ENCODE assay signal across 22 mouse cellular contexts in the genomic region with DNA sequence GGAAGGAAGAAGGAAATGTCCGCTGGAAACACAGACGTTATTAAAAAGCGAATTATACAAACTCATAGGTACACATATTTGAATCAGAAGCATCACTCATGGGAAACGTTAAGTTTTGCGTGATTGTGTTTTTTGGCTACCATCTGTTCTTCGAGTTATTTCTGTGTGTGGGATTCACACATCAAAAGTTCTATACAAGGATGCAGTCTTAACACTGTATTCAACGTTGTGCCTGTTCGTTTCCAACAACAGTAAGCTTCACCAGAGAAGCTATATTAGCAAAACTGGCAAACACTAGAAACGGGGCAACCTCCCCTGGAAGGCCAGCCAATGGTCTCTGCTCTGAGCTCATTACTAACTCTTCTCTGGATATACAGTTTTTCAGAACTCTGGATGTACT.
"Had no signal": no experiment of that assay in that cellular context is flagged by ENCODE, and none has a peak within 500 bp of the region (broad histone marks: within the 10 kb centered on the region; RNA-seq: fewer than 3 reads in every experiment).

No protein-coding gene starts in this region.

- H3K27me3 ChIP-seq: heart, embryonic 13.5 days; heart, embryonic 15.5 days; hindbrain, embryonic 13.5 days; hindbrain, embryonic 15.5 days; kidney, embryonic 15.5 days; limb, embryonic 12.5 days; liver, embryonic 13.5 days; liver, embryonic 15.5 days had no signal

- H3K4me3 ChIP-seq: heart, adult 2 months; heart, embryonic 15.5 days; hindbrain, embryonic 13.5 days; hindbrain, embryonic 15.5 days; liver, embryonic 13.5 days; liver, embryonic 15.5 days had no signal

- H3K9ac ChIP-seq: heart, embryonic 15.5 days; hindbrain, embryonic 15.5 days; kidney, embryonic 15.5 days; limb, embryonic 12.5 days; liver, embryonic 13.5 days; liver, embryonic 15.5 days had no signal

- H3K27ac ChIP-seq: gastrocnemius, adult 2 months; heart, adult 2 months; heart, embryonic 13.5 days; heart, embryonic 15.5 days; hindbrain, embryonic 13.5 days; hindbrain, embryonic 15.5 days; kidney, embryonic 15.5 days; kidney, postnatal 0 days; liver, embryonic 13.5 days; liver, embryonic 15.5 days had no signal

- H3K36me3 ChIP-seq: heart, embryonic 13.5 days; heart, embryonic 15.5 days; hindbrain, embryonic 13.5 days; hindbrain, embryonic 15.5 days; kidney, embryonic 15.5 days; limb, embryonic 12.5 days; liver, embryonic 13.5 days; liver, embryonic 15.5 days had no signal

- H3K9me3 ChIP-seq: heart, embryonic 13.5 days; heart, embryonic 15.5 days; hindbrain, embryonic 13.5 days; hindbrain, embryonic 15.5 days; kidney, embryonic 15.5 days; liver, embryonic 13.5 days; liver, embryonic 15.5 days had no signal

- H3K4me2 ChIP-seq: heart, embryonic 11.5 days; liver, embryonic 15.5 days had no signal

- H3K4me1 ChIP-seq: liver, embryonic 13.5 days; liver, embryonic 15.5 days had no signal

- DNase-seq: gastrocnemius, postnatal 14 days; gastrocnemius, postnatal 36 days; heart, adult 2 months; heart, postnatal 14 days; heart, postnatal 36 days; kidney, adult 11 months; kidney, adult 2 months; kidney, adult 9 months; kidney, postnatal 36 days; left cerebral cortex, postnatal 4 days; liver; liver, embryonic 13.5 days had no signal
